Mouse (Mus musculus) large intestine, adult 2 months (tissue): ENCODE measurements at regions not wholly inside any gene's neighbourhood (a gene's known extent, or its start where the extent isn't known, plus 50 kb on each side); places are given as distances from the start of the nearest gene placed in this dataset.
"Not testable (repeated sequence)": the region's sequence is repeated elsewhere in the genome, so short reads cannot be mapped to it uniquely, and the experiment has no call there.

Experiments used
- DNase-seq: peaks from one replicate; pipeline ENCODE4 v3.0.0-alpha.2; 2012; ENCODE audit warnings: low read depth, low spot score
- WGBS: fragments of 180-500 bp; shearing (Covaris S2); methylation state at CpG from one replicate; pipeline ENCODE4 v1.1.7; 2018; 5-methylcytosine and 5-hydroxymethylcytosine counted together

- 76% methylated on average over 5 of the region's 5 CpGs for WGBS
Observed at GRCm38 (mm10) chr2:149283274-149283673, 121.6 kb upstream of the Cst10 start.

DNA sequence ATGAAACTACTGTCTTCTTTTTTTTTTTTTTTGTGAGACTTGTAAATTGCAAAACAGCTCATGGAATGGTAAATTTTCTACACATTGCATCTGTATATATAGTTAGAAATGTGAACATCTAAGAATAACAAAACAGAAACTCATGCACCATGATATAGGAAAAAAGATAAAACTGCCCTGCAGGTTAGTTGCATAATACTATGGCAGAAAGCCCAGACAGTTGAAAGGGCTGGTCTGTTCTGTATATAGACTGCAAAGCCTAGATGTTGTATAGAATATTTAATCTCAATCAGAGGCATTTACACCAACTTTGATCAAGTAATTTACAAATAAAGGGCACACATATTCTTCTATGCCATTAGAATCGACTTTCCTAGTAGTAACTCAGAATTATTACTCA is 120.7 kb upstream of the Cst10 start:
- no peak for DNase-seq
- WGBS = 42% methylated on average over 1 of the region's 1 CpGs

More at GRCm38 (mm10) chr2:149283274-149283673, 121.6 kb upstream of the Cst10 start:
- DNase-seq = no peak

- WGBS = 72% methylated on average over 2 of the region's 2 CpGs
- DNase-seq = not testable (repeated sequence)
Observed at GRCm38 (mm10) chr2:149296936-149297335, 107.9 kb upstream of the Cst10 start.

- no peak for DNase-seq
- 91% methylated on average over 1 of the region's 1 CpGs for WGBS
Observed at GRCm38 (mm10) chr2:149305553-149305952, 99.3 kb upstream of the Cst10 start.

- 6% methylated on average over 3 of the region's 3 CpGs for WGBS
- peak; percentile 6 for DNase-seq
Observed at GRCm38 (mm10) chr2:149350239-149350811, 54.5 kb upstream of the Cst10 start.
